Mouse (Mus musculus): Measurements from ENCODE around the gene Wdr34. TPM values are rescaled to one million over a fixed set of nuclear protein-coding genes. Genes with fewer than 3 reads are reported as not detected.
"Not testable (repeated sequence)": the region's sequence is repeated elsewhere in the genome, so short reads cannot be mapped to it uniquely, and the experiment has no call there.

Wdr34 gene
- polyA plus RNA-seq, 1 experiment from 2014 or later, result 24.1 TPM

GRCm38 (mm10) chr2:30061215-30062166 is 12.8 kb upstream of the Wdr34 start:
- H3K9me3 ChIP-seq (replicated peaks; ENCODE audit: control insufficient read depth, low read length), result no peaks in the 10 kb centered on the region
- peak overlapping the region; percentile 68 for H3K4me3 ChIP-seq (ENCODE audit: low read length)
- peaks cover 19% of the 10 kb centered on the region for H3K4me1 ChIP-seq (ENCODE audit: control insufficient read depth, insufficient read depth, low read length)
- H3K4me2 ChIP-seq (ENCODE audit: low read depth, low read length), result peak overlapping the region; percentile 87
- 8% methylated on average over 37 of the region's 37 CpGs for whole genome bisulfite sequencing
- no peaks in the 10 kb centered on the region for H3K36me3 ChIP-seq (ENCODE audit: control insufficient read depth, insufficient read depth)
- no peaks in the 10 kb centered on the region for H3K27me3 ChIP-seq (ENCODE audit: control insufficient read depth, insufficient read depth, low read length)
- peak overlapping the region; percentile 80 for H3K9ac ChIP-seq (ENCODE audit: low read length)
- H3K27ac ChIP-seq (ENCODE audit: low read length), result peak overlapping the region; percentile 95
- no peak for ATAC-seq (replicated peaks; ENCODE audit: extremely low read depth, insufficient read depth, low FRiP score)

GRCm38 (mm10) chr2:30058418-30058817 is 9.7 kb upstream of the Wdr34 start:
- no peak overlapping the region for H3K27ac ChIP-seq (ENCODE audit: low read length)
- no peak for ATAC-seq (replicated peaks; ENCODE audit: extremely low read depth, insufficient read depth, low FRiP score)
- H3K4me1 ChIP-seq (ENCODE audit: control insufficient read depth, insufficient read depth, low read length), result peaks cover 2% of the 10 kb centered on the region
- no peak overlapping the region for H3K4me3 ChIP-seq (ENCODE audit: low read length)
- no peak overlapping the region for H3K9ac ChIP-seq (ENCODE audit: low read length)
- H3K27me3 ChIP-seq (ENCODE audit: control insufficient read depth, insufficient read depth, low read length), result no peaks in the 10 kb centered on the region
- H3K36me3 ChIP-seq (ENCODE audit: control insufficient read depth, insufficient read depth), result no peaks in the 10 kb centered on the region
- 59% methylated on average over 5 of the region's 5 CpGs for WGBS
- no peak overlapping the region for H3K4me2 ChIP-seq (ENCODE audit: low read depth, low read length)
- no peaks in the 10 kb centered on the region for H3K9me3 ChIP-seq (replicated peaks; ENCODE audit: control insufficient read depth, low read length)

- Histone ChIP-seq H3K9me3 (replicated peaks; ENCODE audit: control insufficient read depth, low read length) (no peaks in the 10 kb centered on the region), H3K4me3 (ENCODE audit: low read length) (no peak within 1 kb of the TSS), H3K4me1 (ENCODE audit: control insufficient read depth, insufficient read depth, low read length) (no peaks in the 10 kb centered on the region), H3K27me3 (ENCODE audit: control insufficient read depth, insufficient read depth, low read length) (no peaks in the 10 kb centered on the region), H3K36me3 (ENCODE audit: control insufficient read depth, insufficient read depth) (no peaks in the 10 kb centered on the region), H3K27ac (ENCODE audit: low read length) (no peak within 1 kb of the TSS), H3K9ac (ENCODE audit: low read length) (no peak within 1 kb of the TSS), H3K4me2 (ENCODE audit: low read depth, low read length) (no peak within 1 kb of the TSS)
- no peak for ATAC-seq (replicated peaks; ENCODE audit: extremely low read depth, insufficient read depth, low FRiP score)
- 48% methylated on average over 12 of the region's 12 CpGs for WGBS
These were observed 8.7 kb upstream of the Wdr34 start, which contains the start of gene Set for GRCm38 (mm10) chr2:30057223-30057904. Set (plus strand) TSS chr2:30057378.

GRCm38 (mm10) chr2:30056736-30057135 is 8.1 kb upstream of the Wdr34 start:
- H3K9ac ChIP-seq (ENCODE audit: low read length), result no peak overlapping the region
- no peaks in the 10 kb centered on the region for H3K27me3 ChIP-seq (ENCODE audit: control insufficient read depth, insufficient read depth, low read length)
- H3K36me3 ChIP-seq (ENCODE audit: control insufficient read depth, insufficient read depth), result no peaks in the 10 kb centered on the region
- H3K27ac ChIP-seq (ENCODE audit: low read length), result no peak overlapping the region
- H3K9me3 ChIP-seq (replicated peaks; ENCODE audit: control insufficient read depth, low read length), result no peaks in the 10 kb centered on the region
- no peaks in the 10 kb centered on the region for H3K4me1 ChIP-seq (ENCODE audit: control insufficient read depth, insufficient read depth, low read length)
- no peak overlapping the region for H3K4me3 ChIP-seq (ENCODE audit: low read length)
- no peak overlapping the region for H3K4me2 ChIP-seq (ENCODE audit: low read depth, low read length)
- WGBS, result 70% methylated on average over 3 of the region's 3 CpGs
- no peak for ATAC-seq (replicated peaks; ENCODE audit: extremely low read depth, insufficient read depth, low FRiP score)

- not testable (repeated sequence) for H3K27ac ChIP-seq (ENCODE audit: low read length); H3K4me2 ChIP-seq (ENCODE audit: low read depth, low read length); H3K9me3 ChIP-seq (replicated peaks; ENCODE audit: control insufficient read depth, low read length); H3K27me3 ChIP-seq (ENCODE audit: control insufficient read depth, insufficient read depth, low read length); ATAC-seq (replicated peaks; ENCODE audit: extremely low read depth, insufficient read depth, low FRiP score); H3K4me3 ChIP-seq (ENCODE audit: low read length); H3K4me1 ChIP-seq (ENCODE audit: control insufficient read depth, insufficient read depth, low read length); H3K36me3 ChIP-seq (ENCODE audit: control insufficient read depth, insufficient read depth); H3K9ac ChIP-seq (ENCODE audit: low read length)
- 94% methylated on average over 3 of the region's 3 CpGs for WGBS
These were observed 6.6 kb upstream of the Wdr34 start for GRCm38 (mm10) chr2:30055310-30055709.

- Histone ChIP-seq H3K27me3 (ENCODE audit: control insufficient read depth, insufficient read depth, low read length) (no peaks in the 10 kb centered on the region), H3K4me1 (ENCODE audit: control insufficient read depth, insufficient read depth, low read length) (peaks cover 4% of the 10 kb centered on the region; the same call in 1 of the 2 replicates), H3K9ac (ENCODE audit: low read length) (no peak overlapping the region), H3K4me3 (ENCODE audit: low read length) (no peak overlapping the region), H3K27ac (ENCODE audit: low read length) (no peak overlapping the region), H3K4me2 (ENCODE audit: low read depth, low read length) (no peak overlapping the region), H3K36me3 (ENCODE audit: control insufficient read depth, insufficient read depth) (no peaks in the 10 kb centered on the region), H3K9me3 (replicated peaks; ENCODE audit: control insufficient read depth, low read length) (no peaks in the 10 kb centered on the region)
- WGBS, result 30% methylated on average over 6 of the region's 6 CpGs
- ATAC-seq (replicated peaks; ENCODE audit: extremely low read depth, insufficient read depth, low FRiP score), result no peak
These were observed 3.5 kb upstream of the Wdr34 start for GRCm38 (mm10) chr2:30051992-30052761.

GRCm38 (mm10) chr2:30049831-30050230 is 1.1 kb upstream of the Wdr34 start:
- peak overlapping the region; percentile 31 for H3K27ac ChIP-seq (ENCODE audit: low read length)
- ATAC-seq (replicated peaks; ENCODE audit: extremely low read depth, insufficient read depth, low FRiP score), result no peak
- WGBS, result 63% methylated on average over 3 of the region's 3 CpGs

GRCm38 (mm10) chr2:30048101-30048501 is 580 bp downstream of the Wdr34 start:
- H3K4me3 ChIP-seq (ENCODE audit: low read length), result peak overlapping the region; percentile 76
- peak overlapping the region; percentile 80 for H3K9ac ChIP-seq (ENCODE audit: low read length)
- no peaks in the 10 kb centered on the region for H3K9me3 ChIP-seq (replicated peaks; ENCODE audit: control insufficient read depth, low read length)
- H3K27me3 ChIP-seq (ENCODE audit: control insufficient read depth, insufficient read depth, low read length), result no peaks in the 10 kb centered on the region
- peak overlapping the region; percentile 77 for H3K27ac ChIP-seq (ENCODE audit: low read length)
- peak overlapping the region; percentile 77 for H3K4me2 ChIP-seq (ENCODE audit: low read depth, low read length)
- H3K4me1 ChIP-seq (ENCODE audit: control insufficient read depth, insufficient read depth, low read length), result peaks cover 4% of the 10 kb centered on the region; the same call in 1 of the 2 replicates
- H3K36me3 ChIP-seq (ENCODE audit: control insufficient read depth, insufficient read depth), result no peaks in the 10 kb centered on the region
- no peak for ATAC-seq (replicated peaks; ENCODE audit: extremely low read depth, insufficient read depth, low FRiP score)
- WGBS, result 55% methylated on average over 11 of the region's 11 CpGs

More at GRCm38 (mm10) chr2:30049831-30050230, 1.1 kb upstream of the Wdr34 start:
- peaks cover 4% of the 10 kb centered on the region; the same call in 1 of the 2 replicates for H3K4me1 ChIP-seq (ENCODE audit: control insufficient read depth, insufficient read depth, low read length)
- H3K4me2 ChIP-seq (ENCODE audit: low read depth, low read length), result no peak overlapping the region
- no peaks in the 10 kb centered on the region for H3K27me3 ChIP-seq (ENCODE audit: control insufficient read depth, insufficient read depth, low read length)
- no peak overlapping the region for H3K4me3 ChIP-seq (ENCODE audit: low read length)
- H3K9ac ChIP-seq (ENCODE audit: low read length), result no peak overlapping the region
- H3K9me3 ChIP-seq (replicated peaks; ENCODE audit: control insufficient read depth, low read length), result no peaks in the 10 kb centered on the region
- H3K36me3 ChIP-seq (ENCODE audit: control insufficient read depth, insufficient read depth), result no peaks in the 10 kb centered on the region
